Mouse (Mus musculus) hindbrain, embryonic 12.5 days (tissue): ENCODE measurements around the gene Muc3. TPM values are rescaled to one million over a fixed set of nuclear protein-coding genes. Genes with fewer than 3 reads are reported as not detected.

ENCODE experiments used
- ATAC-seq: fragments of 200-750 bp; cut with Nextera tagmentation; 2 replicates; pipeline ENCODE4 v1.8.0; 2017; ENCODE audit warnings: moderate TSS enrichment; ENCODE audit not compliant: low FRiP score
- H3K27ac ChIP-seq: fragments of 300-500 bp; sonication (generic); 2 replicates; pipeline ENCODE4 v1.5.1; 2016; ENCODE audit warnings: mild to moderate bottlenecking
- H3K27me3 ChIP-seq: fragments of 300-500 bp; sonication (generic); 2 replicates; pipeline ENCODE4 v1.6.1; 2016; ENCODE audit warnings: mild to moderate bottlenecking
- H3K36me3 ChIP-seq: fragments of 300-500 bp; sonication (generic); 2 replicates; pipeline ENCODE4 v1.6.1; 2016; ENCODE audit warnings: mild to moderate bottlenecking
- H3K4me1 ChIP-seq: fragments of 300-500 bp; sonication (generic); 2 replicates; pipeline ENCODE4 v1.6.1; 2016
- H3K4me2 ChIP-seq: fragments of 300-500 bp; sonication (generic); replicated peaks from 2 replicates; pipeline ENCODE4 v1.6.1; 2016; ENCODE audit warnings: mild to moderate bottlenecking
- H3K4me3 ChIP-seq: fragments of 300-500 bp; sonication (generic); 2 replicates; pipeline ENCODE4 v1.5.1; 2016; ENCODE audit warnings: mild to moderate bottlenecking
- H3K9ac ChIP-seq: fragments of 300-500 bp; sonication (generic); 2 replicates; pipeline ENCODE4 v1.6.1; 2016; ENCODE audit warnings: mild to moderate bottlenecking, moderate library complexity
- H3K9me3 ChIP-seq: fragments of 300-500 bp; sonication (generic); replicated peaks from 2 replicates; pipeline ENCODE4 v1.6.1; 2016; ENCODE audit warnings: mild to moderate bottlenecking
- WGBS: fragments of 180-500 bp; shearing (Covaris S2); methylation state at CpG from one replicate; pipeline ENCODE4 v1.1.7; 2016; 5-methylcytosine and 5-hydroxymethylcytosine counted together
- polyA plus RNA-seq: library from polyadenylated mRNA; unstranded; fragments of >200 nt; fragmentation: Nextera tagmentation; extraction: Ambion mirVana; gene quantifications from 2 replicates; pipeline ENCODE4 v1.2.1, GENCODE M21; 2016

Gene Muc3
- polyA plus RNA-seq, 1 experiment from 2014 or later, result not detected

GRCm38 (mm10) chr5:137161853-137162252, 12.7 kb upstream of the Muc3 start:
- no peak overlapping the region for H3K4me3 ChIP-seq
- no peaks in the 10 kb centered on the region for H3K4me1 ChIP-seq
- H3K4me2 ChIP-seq, result no peak overlapping the region
- H3K27ac ChIP-seq, result no peak overlapping the region
- no peak overlapping the region for H3K9ac ChIP-seq
- no peak for ATAC-seq
- H3K36me3 ChIP-seq, result no peaks in the 10 kb centered on the region
- H3K9me3 ChIP-seq, result peaks cover 10% of the 10 kb centered on the region
- 81% methylated on average over 4 of the region's 4 CpGs for WGBS
- H3K27me3 ChIP-seq, result no peaks in the 10 kb centered on the region

GRCm38 (mm10) chr5:137159461-137159860, 10.3 kb upstream of the Muc3 start:
- H3K9ac ChIP-seq, result no peak overlapping the region
- H3K9me3 ChIP-seq, result peaks cover 14% of the 10 kb centered on the region
- H3K27ac ChIP-seq, result no peak overlapping the region
- WGBS, result 29% methylated on average over 11 of the region's 11 CpGs
- ATAC-seq, result no peak
- no peaks in the 10 kb centered on the region for H3K27me3 ChIP-seq
- no peaks in the 10 kb centered on the region for H3K4me1 ChIP-seq
- H3K4me3 ChIP-seq, result no peak overlapping the region
- no peak overlapping the region for H3K4me2 ChIP-seq
- no peaks in the 10 kb centered on the region for H3K36me3 ChIP-seq

GRCm38 (mm10) chr5:137153289-137153688, 4.2 kb upstream of the Muc3 start:
- 87% methylated on average over 5 of the region's 5 CpGs for WGBS
- ATAC-seq, result no peak
- no peak overlapping the region for H3K4me3 ChIP-seq
- peaks cover 34% of the 10 kb centered on the region for H3K9me3 ChIP-seq
- H3K9ac ChIP-seq, result no peak overlapping the region
- H3K27ac ChIP-seq, result no peak overlapping the region
- no peak overlapping the region for H3K4me2 ChIP-seq
- H3K27me3 ChIP-seq, result no peaks in the 10 kb centered on the region
- H3K4me1 ChIP-seq, result no peaks in the 10 kb centered on the region
- no peaks in the 10 kb centered on the region for H3K36me3 ChIP-seq

GRCm38 (mm10) chr5:137152623-137153022, 3.5 kb upstream of the Muc3 start:
- Histone ChIP-seq H3K36me3 (no peaks in the 10 kb centered on the region), H3K9ac (no peak overlapping the region), H3K27ac (no peak overlapping the region), H3K4me1 (no peaks in the 10 kb centered on the region), H3K27me3 (no peaks in the 10 kb centered on the region), H3K4me2 (no peak overlapping the region), H3K4me3 (no peak overlapping the region), H3K9me3 (peaks cover 34% of the 10 kb centered on the region)
- 63% methylated on average over 2 of the region's 2 CpGs for WGBS
- ATAC-seq, result no peak

- no peaks in the 10 kb centered on the region for H3K9me3 ChIP-seq
- H3K9ac ChIP-seq, result no peak overlapping the region
- H3K27ac ChIP-seq, result no peak overlapping the region
- no peak overlapping the region for H3K4me3 ChIP-seq
- WGBS, result 43% methylated on average over 3 of the region's 3 CpGs
- H3K4me2 ChIP-seq, result no peak overlapping the region
- H3K4me1 ChIP-seq, result no peaks in the 10 kb centered on the region
- H3K36me3 ChIP-seq, result no peaks in the 10 kb centered on the region
- no peak for ATAC-seq
- no peaks in the 10 kb centered on the region for H3K27me3 ChIP-seq
Measured at GRCm38 (mm10) chr5:137140836-137141235, 8.3 kb downstream of the Muc3 start.

- no peak overlapping the region for H3K27ac ChIP-seq
Measured at GRCm38 (mm10) chr5:137138977-137139376, 10.1 kb downstream of the Muc3 start.

GRCm38 (mm10) chr5:137134959-137135358, 14.2 kb downstream of the Muc3 start:
- Histone ChIP-seq H3K27me3 (0 out of 2 replicates have a peak, but pooled peaks cover 3% of the 10 kb centered on the region), H3K27ac (no peak overlapping the region), H3K9me3 (no peaks in the 10 kb centered on the region), H3K36me3 (no peaks in the 10 kb centered on the region), H3K4me2 (no peak overlapping the region), H3K4me1 (no peaks in the 10 kb centered on the region), H3K4me3 (no peak overlapping the region), H3K9ac (no peak overlapping the region)
- ATAC-seq, result no peak
- WGBS, result 37% methylated on average over 11 of the region's 11 CpGs

More at GRCm38 (mm10) chr5:137138977-137139376, 10.1 kb downstream of the Muc3 start:
- 89% methylated on average over 10 of the region's 10 CpGs for WGBS
- ATAC-seq, result no peak
- Histone ChIP-seq H3K4me3 (no peak overlapping the region), H3K27me3 (no peaks in the 10 kb centered on the region), H3K4me2 (no peak overlapping the region), H3K4me1 (no peaks in the 10 kb centered on the region), H3K9ac (no peak overlapping the region), H3K36me3 (no peaks in the 10 kb centered on the region), H3K9me3 (no peaks in the 10 kb centered on the region)

GRCm38 (mm10) chr5:137131490-137131889, 17.6 kb downstream of the Muc3 start:
- no peak overlapping the region for H3K4me2 ChIP-seq
- no peaks in the 10 kb centered on the region for H3K9me3 ChIP-seq
- no peak for ATAC-seq
- H3K27ac ChIP-seq, result no peak overlapping the region
- H3K9ac ChIP-seq, result no peak overlapping the region
- H3K36me3 ChIP-seq, result no peaks in the 10 kb centered on the region
- H3K4me1 ChIP-seq, result peaks cover 5% of the 10 kb centered on the region
- 0 out of 2 replicates have a peak, but pooled peaks cover 3% of the 10 kb centered on the region for H3K27me3 ChIP-seq
- H3K4me3 ChIP-seq, result no peak overlapping the region
- WGBS, result 0% methylated on average over 3 of the region's 3 CpGs

GRCm38 (mm10) chr5:137129281-137129680, 19.8 kb downstream of the Muc3 start:
- Histone ChIP-seq H3K4me3 (no peak overlapping the region), H3K27me3 (0 out of 2 replicates have a peak, but pooled peaks cover 3% of the 10 kb centered on the region), H3K9me3 (no peaks in the 10 kb centered on the region), H3K27ac (no peak overlapping the region), H3K9ac (no peak overlapping the region), H3K4me1 (peaks cover 5% of the 10 kb centered on the region), H3K4me2 (no peak overlapping the region), H3K36me3 (no peaks in the 10 kb centered on the region)
- 34% methylated on average over 5 of the region's 5 CpGs for WGBS
- ATAC-seq, result no peak

GRCm38 (mm10) chr5:137123516-137123915, 25.6 kb downstream of the Muc3 start:
- ATAC-seq, result no peak

GRCm38 (mm10) chr5:137122686-137123193, 26.4 kb downstream of the Muc3 start:
- WGBS, result 8% methylated on average over 14 of the region's 14 CpGs
- Histone ChIP-seq H3K4me1 (0 out of 2 replicates have a peak, but pooled peaks cover 4% of the 10 kb centered on the region), H3K4me3 (no peak overlapping the region), H3K27me3 (no peaks in the 10 kb centered on the region), H3K36me3 (no peaks in the 10 kb centered on the region), H3K9me3 (no peaks in the 10 kb centered on the region), H3K9ac (no peak overlapping the region), H3K4me2 (0 out of 2 replicates have a peak overlapping the region, but pooled peaks have one; percentile 9), H3K27ac (peak overlapping the region; percentile 35; the same call in 1 of the 2 replicates)
- peak; percentile 85 for ATAC-seq

More at GRCm38 (mm10) chr5:137123516-137123915, 25.6 kb downstream of the Muc3 start:
- no peaks in the 10 kb centered on the region for H3K36me3 ChIP-seq
- no peaks in the 10 kb centered on the region for H3K9me3 ChIP-seq
- H3K27me3 ChIP-seq, result no peaks in the 10 kb centered on the region
- H3K9ac ChIP-seq, result no peak overlapping the region
- H3K4me2 ChIP-seq, result no peak overlapping the region
- H3K4me3 ChIP-seq, result no peak overlapping the region
- H3K27ac ChIP-seq, result peak overlapping the region; percentile 35; the same call in 1 of the 2 replicates
- 85% methylated on average over 4 of the region's 4 CpGs for WGBS
- H3K4me1 ChIP-seq, result 0 out of 2 replicates have a peak, but pooled peaks cover 4% of the 10 kb centered on the region

GRCm38 (mm10) chr5:137121280-137121679, 27.8 kb downstream of the Muc3 start:
- 75% methylated on average over 4 of the region's 4 CpGs for WGBS
- Histone ChIP-seq H3K27ac (no peak overlapping the region), H3K9ac (no peak overlapping the region), H3K4me3 (no peak overlapping the region), H3K9me3 (no peaks in the 10 kb centered on the region), H3K4me2 (no peak overlapping the region), H3K27me3 (peaks cover 4% of the 10 kb centered on the region; the same call in 1 of the 2 replicates), H3K4me1 (peaks cover 8% of the 10 kb centered on the region), H3K36me3 (no peaks in the 10 kb centered on the region)
- ATAC-seq, result no peak

GRCm38 (mm10) chr5:137118878-137119277, 30.2 kb downstream of the Muc3 start:
- H3K4me1 ChIP-seq, result peaks cover 17% of the 10 kb centered on the region
- H3K27ac ChIP-seq, result no peak overlapping the region
- H3K27me3 ChIP-seq, result peaks cover 4% of the 10 kb centered on the region; the same call in 1 of the 2 replicates
- WGBS, result 72% methylated on average over 4 of the region's 4 CpGs
- no peaks in the 10 kb centered on the region for H3K9me3 ChIP-seq
- no peak for ATAC-seq
- no peak overlapping the region for H3K9ac ChIP-seq
- H3K4me3 ChIP-seq, result no peak overlapping the region
- H3K36me3 ChIP-seq, result 0 out of 2 replicates have a peak, but pooled peaks cover under 1% of the 10 kb centered on the region
- H3K4me2 ChIP-seq, result no peak overlapping the region
